Mouse (Mus musculus): ENCODE results near the gene Aimp1. TPM values are rescaled to one million over a fixed set of nuclear protein-coding genes. Genes with fewer than 3 reads are reported as not detected.

The Aimp1 gene
- polyA plus RNA-seq, 1 experiment from 2014 or later = 77.0 TPM

GRCm38 (mm10) chr3:132650191-132650590 is 34.0 kb downstream of the Aimp1 start:
- Histone ChIP-seq H3K27me3 (no peaks in the 10 kb centered on the region), H3K4me3 (no peak overlapping the region), H3K4me1 (no peaks in the 10 kb centered on the region), H3K36me3 (no peaks in the 10 kb centered on the region), H3K4me2 (replicated peaks) (no peak overlapping the region), H3K9ac (no peak overlapping the region), H3K9me3 (no peaks in the 10 kb centered on the region), H3K27ac (no peak overlapping the region)
- 89% methylated on average over 5 of the region's 5 CpGs for WGBS
- ATAC-seq (ENCODE audit: insufficient number of reproducible peaks, insufficient read depth, low FRiP score, low TSS enrichment) = no peak

DNA sequence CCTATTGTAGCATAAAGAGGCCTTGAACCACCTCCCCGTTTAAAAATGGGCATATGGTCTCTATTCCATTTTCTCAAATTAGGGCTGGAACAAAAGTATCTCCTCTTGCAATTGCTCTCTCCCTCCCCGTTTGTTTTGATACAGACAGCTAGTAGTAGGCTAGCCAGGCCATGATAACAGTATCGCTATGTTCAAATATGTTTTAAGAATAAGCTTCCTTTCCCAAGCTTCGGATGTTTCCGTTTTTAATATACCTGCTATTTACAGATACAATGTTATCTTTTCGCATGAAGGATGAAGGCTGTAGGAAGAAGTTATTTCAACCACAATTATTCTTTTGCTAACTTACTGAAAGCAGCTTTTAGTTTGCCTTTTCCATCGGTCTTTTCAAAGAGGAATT is 34.8 kb downstream of the Aimp1 start:
- H3K27me3 ChIP-seq = no peaks in the 10 kb centered on the region
- no peak overlapping the region for H3K4me2 ChIP-seq (replicated peaks)
- no peaks in the 10 kb centered on the region for H3K36me3 ChIP-seq
- ATAC-seq (ENCODE audit: insufficient number of reproducible peaks, insufficient read depth, low FRiP score, low TSS enrichment) = no peak
- no peak overlapping the region for H3K9ac ChIP-seq
- H3K27ac ChIP-seq = no peak overlapping the region
- WGBS = 80% methylated on average over 7 of the region's 7 CpGs
- H3K9me3 ChIP-seq = no peaks in the 10 kb centered on the region
- no peaks in the 10 kb centered on the region for H3K4me1 ChIP-seq
- no peak overlapping the region for H3K4me3 ChIP-seq

DNA sequence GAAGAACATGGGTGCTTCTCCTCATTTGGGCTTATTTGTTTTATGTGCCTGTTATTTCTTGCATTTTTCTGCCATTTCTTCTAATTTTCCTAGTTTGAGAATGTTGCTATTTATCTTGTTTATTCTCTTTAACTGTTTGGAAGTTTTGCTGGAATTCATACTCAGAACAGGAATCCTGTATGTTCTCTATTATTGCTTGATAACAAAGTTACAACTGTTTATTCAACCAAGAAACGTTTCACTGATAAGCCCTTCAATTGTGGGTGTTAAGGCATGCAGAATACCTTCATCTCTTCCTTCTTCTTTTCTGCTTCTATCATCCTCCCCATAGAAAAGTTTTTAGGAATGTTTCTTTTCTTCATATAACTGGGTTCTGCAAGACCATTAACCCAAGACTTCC is 37.4 kb downstream of the Aimp1 start:
- Histone ChIP-seq H3K27ac (no peak overlapping the region), H3K4me3 (no peak overlapping the region), H3K36me3 (no peaks in the 10 kb centered on the region), H3K4me2 (replicated peaks) (no peak overlapping the region), H3K9ac (no peak overlapping the region), H3K4me1 (no peaks in the 10 kb centered on the region), H3K27me3 (no peaks in the 10 kb centered on the region), H3K9me3 (no peaks in the 10 kb centered on the region)
- 59% methylated on average over 1 of the region's 1 CpGs for WGBS
- no peak for ATAC-seq (ENCODE audit: insufficient number of reproducible peaks, insufficient read depth, low FRiP score, low TSS enrichment)

DNA sequence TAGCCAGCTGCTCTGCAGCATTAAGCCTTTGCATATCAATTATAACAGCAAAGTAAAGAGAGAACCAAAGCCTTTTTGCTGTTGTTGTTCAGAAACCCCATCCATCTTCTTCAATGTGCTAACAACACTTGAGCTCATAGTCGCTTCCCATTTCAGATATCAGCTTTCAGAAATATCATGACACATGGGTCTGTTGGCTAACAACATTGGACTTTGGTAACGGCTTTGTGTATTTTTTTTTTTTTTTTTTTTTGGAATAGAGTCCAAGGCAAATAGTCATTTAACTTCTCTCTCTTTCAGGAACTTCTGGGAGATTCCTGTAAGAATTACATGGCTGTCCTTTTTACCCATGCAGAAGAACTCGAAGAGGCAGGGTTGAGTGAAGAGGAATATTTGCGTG is 40.1 kb downstream of the Aimp1 start:
- no peak overlapping the region for H3K4me3 ChIP-seq
- no peak overlapping the region for H3K27ac ChIP-seq
- no peaks in the 10 kb centered on the region for H3K9me3 ChIP-seq
- no peaks in the 10 kb centered on the region for H3K4me1 ChIP-seq
- no peaks in the 10 kb centered on the region for H3K36me3 ChIP-seq
- ATAC-seq (ENCODE audit: insufficient number of reproducible peaks, insufficient read depth, low FRiP score, low TSS enrichment) = no peak
- no peak overlapping the region for H3K4me2 ChIP-seq (replicated peaks)
- no peak overlapping the region for H3K9ac ChIP-seq
- 83% methylated on average over 4 of the region's 4 CpGs for WGBS
- no peaks in the 10 kb centered on the region for H3K27me3 ChIP-seq

GRCm38 (mm10) chr3:132637080-132637479 is 47.1 kb downstream of the Aimp1 start:
- H3K4me2 ChIP-seq (replicated peaks) = no peak overlapping the region
- no peaks in the 10 kb centered on the region for H3K36me3 ChIP-seq
- H3K9ac ChIP-seq = no peak overlapping the region
- no peaks in the 10 kb centered on the region for H3K9me3 ChIP-seq
- H3K27me3 ChIP-seq = no peaks in the 10 kb centered on the region
- ATAC-seq (ENCODE audit: insufficient number of reproducible peaks, insufficient read depth, low FRiP score, low TSS enrichment) = no peak
- H3K4me3 ChIP-seq = no peak overlapping the region
- no peaks in the 10 kb centered on the region for H3K4me1 ChIP-seq
- H3K27ac ChIP-seq = no peak overlapping the region
- WGBS = 94% methylated on average over 3 of the region's 3 CpGs

- Histone ChIP-seq H3K27me3 (no peaks in the 10 kb centered on the region), H3K9me3 (no peaks in the 10 kb centered on the region), H3K4me3 (no peak overlapping the region), H3K4me1 (no peaks in the 10 kb centered on the region), H3K9ac (no peak overlapping the region), H3K27ac (no peak overlapping the region), H3K36me3 (no peaks in the 10 kb centered on the region), H3K4me2 (replicated peaks) (no peak overlapping the region)
- 69% methylated on average over 2 of the region's 2 CpGs for WGBS
- ATAC-seq (ENCODE audit: insufficient number of reproducible peaks, insufficient read depth, low FRiP score, low TSS enrichment) = no peak
Observed at GRCm38 (mm10) chr3:132633261-132633660, 50.9 kb downstream of the Aimp1 start.

DNA sequence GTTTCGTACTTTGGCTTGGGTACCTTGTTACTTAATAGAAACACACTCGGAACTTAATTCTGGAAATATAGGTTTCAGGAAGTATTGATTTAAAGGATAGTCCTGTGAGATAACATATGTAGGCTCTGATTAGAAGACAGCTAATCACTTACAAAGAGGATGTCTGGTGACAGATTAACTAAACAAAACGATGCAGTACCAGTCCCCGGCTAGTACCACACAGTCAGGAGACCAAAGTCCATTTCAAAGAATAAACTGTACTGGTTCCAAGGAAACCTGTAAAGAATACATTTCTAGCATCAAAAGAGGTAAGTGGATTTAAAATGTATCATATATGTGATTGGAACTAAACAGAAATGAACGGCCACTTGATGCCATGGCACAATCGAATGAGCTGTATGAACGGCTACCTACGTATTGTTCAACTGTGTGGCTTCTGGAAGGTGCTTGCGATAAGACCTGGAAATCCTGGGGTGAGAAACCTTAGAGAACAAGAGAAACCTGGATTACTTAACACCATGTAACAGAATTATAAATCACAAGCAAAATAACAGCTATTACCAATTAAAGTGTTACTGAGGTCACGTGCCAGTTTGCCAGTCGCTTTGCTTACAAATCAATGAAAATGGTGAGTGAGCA is 54.5 kb downstream of the Aimp1 start, which contains the start of gene Gimd1:
Gene Gimd1 (plus strand): TSS at position 220 of the 639 bp plus-strand sequence.
- WGBS = 89% methylated on average over 11 of the region's 11 CpGs
- H3K9ac ChIP-seq = no peak within 1 kb of the TSS
- no peaks in the 10 kb centered on the region for H3K36me3 ChIP-seq
- H3K4me1 ChIP-seq = no peaks in the 10 kb centered on the region
- no peak within 1 kb of the TSS for H3K27ac ChIP-seq
- H3K4me3 ChIP-seq = no peak within 1 kb of the TSS
- H3K27me3 ChIP-seq = no peaks in the 10 kb centered on the region
- no peaks in the 10 kb centered on the region for H3K9me3 ChIP-seq
- no peak for ATAC-seq (ENCODE audit: insufficient number of reproducible peaks, insufficient read depth, low FRiP score, low TSS enrichment)
- H3K4me2 ChIP-seq (replicated peaks) = no peak within 1 kb of the TSS

- no peak overlapping the region for H3K4me2 ChIP-seq (replicated peaks)
- H3K27ac ChIP-seq = no peak overlapping the region
- H3K36me3 ChIP-seq = no peaks in the 10 kb centered on the region
- no peaks in the 10 kb centered on the region for H3K9me3 ChIP-seq
- no peaks in the 10 kb centered on the region for H3K27me3 ChIP-seq
- WGBS = 44% methylated on average over 8 of the region's 8 CpGs
- no peaks in the 10 kb centered on the region for H3K4me1 ChIP-seq
- no peak for ATAC-seq (ENCODE audit: insufficient number of reproducible peaks, insufficient read depth, low FRiP score, low TSS enrichment)
- no peak overlapping the region for H3K9ac ChIP-seq
- no peak overlapping the region for H3K4me3 ChIP-seq
Observed at GRCm38 (mm10) chr3:132628741-132629140, 55.4 kb downstream of the Aimp1 start.

Other genes starting within 250 kb of the Aimp1 start
- not detected in 2 replicates for gene Gimd1, start 54.5 kb downstream of the Aimp1 start, polyA plus RNA-seq (2016; fragmentation: Nextera tagmentation; extraction: Ambion mirVana)
- gene Tbck, start 226 bp downstream of the Aimp1 start, polyA plus RNA-seq (2016; fragmentation: Nextera tagmentation; extraction: Ambion mirVana) = 30.1 and 31.0 TPM in 2 replicates